Mouse (Mus musculus): ENCODE results near the gene Cbx1. TPM values are rescaled to one million over a fixed set of nuclear protein-coding genes. Genes with fewer than 3 reads are reported as not detected.
"Not testable (repeated sequence)": the region's sequence is repeated elsewhere in the genome, so short reads cannot be mapped to it uniquely, and the experiment has no call there.

The Cbx1 gene
- total RNA-seq, 1 experiment = 153 TPM

DNA sequence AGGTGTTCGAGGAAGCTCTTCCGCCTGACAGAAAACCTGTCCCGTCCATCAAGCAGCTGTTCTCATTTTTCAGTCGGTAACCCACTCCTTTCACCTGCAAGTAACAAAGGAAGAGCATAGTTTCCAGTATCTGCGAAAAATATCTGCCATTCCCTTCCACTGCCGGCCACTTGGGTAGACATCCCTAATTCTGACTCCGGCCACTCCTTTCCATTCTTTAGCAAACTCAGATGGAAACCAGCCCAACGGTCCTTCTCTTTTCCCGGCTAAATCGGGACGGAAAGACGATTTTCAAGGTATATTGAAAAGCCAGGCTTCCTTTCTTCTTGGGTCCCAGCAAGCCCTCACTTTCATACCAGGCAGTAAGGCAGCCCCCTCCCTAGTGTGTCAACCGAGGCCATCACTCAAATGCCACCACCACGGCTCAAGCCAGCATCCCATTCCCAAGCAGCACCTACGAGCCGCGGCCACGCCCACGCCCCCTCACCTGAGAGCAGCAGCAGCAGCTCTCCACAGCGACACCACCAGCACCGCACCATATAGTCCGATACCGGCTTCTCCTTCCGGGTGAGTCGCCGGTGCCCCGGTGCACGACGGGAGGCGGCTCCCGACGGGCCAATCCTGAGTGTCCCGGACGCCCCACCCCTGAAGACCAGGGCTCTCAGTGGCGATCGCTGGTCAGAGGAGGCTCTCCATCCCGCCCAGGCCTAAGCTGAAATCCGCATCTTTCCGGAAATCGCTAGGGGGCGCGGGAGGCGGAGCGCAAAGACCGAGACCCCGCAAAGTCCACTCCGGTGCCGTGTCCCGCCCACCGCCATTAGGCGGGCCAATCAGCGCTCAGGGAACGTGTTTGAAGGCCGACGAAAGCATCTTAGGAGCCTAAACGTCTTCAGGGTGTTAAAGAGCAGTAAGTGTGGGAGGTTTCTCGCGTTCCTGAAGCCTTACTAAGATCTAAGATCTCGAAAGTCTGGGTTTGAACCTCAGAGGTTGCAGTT lies 11.7 kb upstream of the Cbx1 start, which contains the start of gene Snx11:
Snx11 (minus strand) TSS at position 592 of the 995 bp plus-strand sequence.
- peaks cover 13% of the 10 kb centered on the region for H3K36me3 ChIP-seq (ENCODE audit: control insufficient read depth, insufficient read depth, low read length, poor library complexity, severe bottlenecking)
- peak within 1 kb of the TSS; percentile 45; the same call in 1 of the 2 replicates for H3K27ac ChIP-seq (ENCODE audit: insufficient read depth, low read depth, low read length, poor library complexity, severe bottlenecking)

GRCm38 (mm10) chr11:96778061-96778627 lies 10.8 kb upstream of the Cbx1 start:
- DNase-seq (ENCODE audit: low read depth, low spot score); H3K4me1 ChIP-seq (ENCODE audit: control insufficient read depth in 2 of 2, insufficient read depth in 2 of 2, low read length in 2 of 2, poor library complexity in 1 of 2); in situ Hi-C loops (cut with MboI; ENCODE audit: low sequenced_read_pairs in 2 of 2, unreplicated experiment in 2 of 2); H3K36me3 ChIP-seq (ENCODE audit: control insufficient read depth, insufficient read depth, low read length, poor library complexity, severe bottlenecking); H3K9me3 ChIP-seq (ENCODE audit: control insufficient read depth, insufficient read depth, low read depth, low read length): not testable (repeated sequence)
- peak overlapping the region; percentile 65; the same call in 1 of the 2 replicates for H3K9ac ChIP-seq (ENCODE audit: insufficient read depth, low read depth, low read length, poor library complexity, severe bottlenecking)
- peak overlapping the region; percentile 45; the same call in 1 of the 2 replicates for H3K27ac ChIP-seq (ENCODE audit: insufficient read depth, low read depth, low read length, poor library complexity, severe bottlenecking)
- H3K4me3 ChIP-seq (ENCODE audit: insufficient read depth in 1 of 2, low read depth in 1 of 2, low read length in 2 of 2, poor library complexity in 1 of 2, severe bottlenecking in 1 of 2) = peak overlapping the region; percentile 82 to 88

More for the DNA sequence above, 11.7 kb upstream of the Cbx1 start, which contains the start of gene Snx11:
- Histone ChIP-seq H3K9ac (ENCODE audit: insufficient read depth, low read depth, low read length, poor library complexity, severe bottlenecking) (peak within 1 kb of the TSS; percentile 75), H3K4me3 (ENCODE audit: insufficient read depth in 1 of 2, low read depth in 1 of 2, low read length in 2 of 2, poor library complexity in 1 of 2, severe bottlenecking in 1 of 2) (peak within 1 kb of the TSS; percentile 82 to 88), H3K9me3 (ENCODE audit: control insufficient read depth, insufficient read depth, low read depth, low read length) (no peaks in the 10 kb centered on the region), H3K4me1 (ENCODE audit: control insufficient read depth in 2 of 2, insufficient read depth in 2 of 2, low read length in 2 of 2, poor library complexity in 1 of 2) (peaks cover 3 to 9% of the 10 kb centered on the region in 2 experiments; a peak in 2 of 4 replicates)
- DNase-seq (ENCODE audit: low read depth, low spot score) = peak; percentile 99
- TF ChIP-seq ZNF384 (IDR thresholded peaks at IDR 0.05; ENCODE audit: low read depth, low read length) = 0 out of 2 replicates have a peak, but pooled peaks have one; percentile 20
- no peak for TF ChIP-seq ZC3H11A (IDR thresholded peaks at IDR 0.05; ENCODE audit: borderline replicate concordance, low read depth, low read length)
- TF ChIP-seq HCFC1 (IDR thresholded peaks at IDR 0.05; ENCODE audit: borderline replicate concordance, insufficient read depth, low read length) = peak; percentile 59; the same call in 1 of the 2 replicates
- in situ Hi-C loops (cut with MboI; ENCODE audit: low sequenced_read_pairs in 2 of 2, unreplicated experiment in 2 of 2) = no loop called here

DNA sequence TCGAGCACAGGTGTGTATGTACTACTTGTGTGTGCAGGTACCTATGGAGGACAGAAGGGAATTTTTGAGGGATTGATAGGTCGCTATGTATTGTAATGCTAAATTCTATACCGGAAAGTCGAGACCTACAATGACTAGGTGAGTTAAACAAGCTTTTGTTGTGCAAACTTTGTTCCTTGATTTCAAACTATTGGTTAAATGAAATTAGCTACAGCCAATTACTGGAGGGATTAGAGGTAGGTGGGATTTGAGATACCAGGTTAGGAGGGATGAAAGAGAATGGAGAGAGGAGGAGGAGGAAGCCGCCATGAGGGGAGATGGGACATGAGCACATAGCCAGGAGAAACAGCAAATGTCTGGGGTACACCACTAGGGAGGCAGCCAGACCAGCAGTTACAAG lies 8.6 kb upstream of the Cbx1 start:
- Histone ChIP-seq H3K4me3 (ENCODE audit: insufficient read depth in 1 of 2, low read depth in 1 of 2, low read length in 2 of 2, poor library complexity in 1 of 2, severe bottlenecking in 1 of 2) (peak overlapping the region; percentile 14 to 35; a peak in 3 of 4 replicates), H3K9me3 (ENCODE audit: control insufficient read depth, insufficient read depth, low read depth, low read length) (no peaks in the 10 kb centered on the region), H3K36me3 (ENCODE audit: control insufficient read depth, insufficient read depth, low read length, poor library complexity, severe bottlenecking) (no peaks in the 10 kb centered on the region), H3K4me1 (ENCODE audit: control insufficient read depth in 2 of 2, insufficient read depth in 2 of 2, low read length in 2 of 2, poor library complexity in 1 of 2) (peaks cover 3 to 9% of the 10 kb centered on the region in 2 experiments; a peak in 2 of 4 replicates), H3K27ac (ENCODE audit: insufficient read depth, low read depth, low read length, poor library complexity, severe bottlenecking) (peak overlapping the region; percentile 89), H3K9ac (ENCODE audit: insufficient read depth, low read depth, low read length, poor library complexity, severe bottlenecking) (peak overlapping the region; percentile 65; the same call in 1 of the 2 replicates)
- no peak for DNase-seq (ENCODE audit: low read depth, low spot score)
- TF ChIP-seq MAFK (IDR thresholded peaks at IDR 0.05; ENCODE audit: insufficient read depth, low read depth, low read length) = peak; percentile 41; the same call in 1 of the 2 replicates
- TF ChIP-seq HCFC1 (IDR thresholded peaks at IDR 0.05; ENCODE audit: borderline replicate concordance, insufficient read depth, low read length) = no peak
- in situ Hi-C loops (cut with MboI; ENCODE audit: low sequenced_read_pairs in 2 of 2, unreplicated experiment in 2 of 2) = no loop called here

- Histone ChIP-seq H3K4me3 (ENCODE audit: insufficient read depth in 1 of 2, low read depth in 1 of 2, low read length in 2 of 2, poor library complexity in 1 of 2, severe bottlenecking in 1 of 2) (no peak overlapping the region), H3K27ac (ENCODE audit: insufficient read depth, low read depth, low read length, poor library complexity, severe bottlenecking) (peak overlapping the region; percentile 89), H3K9ac (ENCODE audit: insufficient read depth, low read depth, low read length, poor library complexity, severe bottlenecking) (peak overlapping the region; percentile 60; the same call in 1 of the 2 replicates), H3K9me3 (ENCODE audit: control insufficient read depth, insufficient read depth, low read depth, low read length) (no peaks in the 10 kb centered on the region), H3K36me3 (ENCODE audit: control insufficient read depth, insufficient read depth, low read length, poor library complexity, severe bottlenecking) (no peaks in the 10 kb centered on the region), H3K4me1 (ENCODE audit: control insufficient read depth in 2 of 2, insufficient read depth in 2 of 2, low read length in 2 of 2, poor library complexity in 1 of 2) (peaks cover 6 to 9% of the 10 kb centered on the region in 2 experiments)
- DNase-seq (ENCODE audit: low read depth, low spot score) = no peak
- TF ChIP-seq ZC3H11A (IDR thresholded peaks at IDR 0.05; ENCODE audit: borderline replicate concordance, low read depth, low read length) = no peak
- no peak for TF ChIP-seq ZNF384 (IDR thresholded peaks at IDR 0.05; ENCODE audit: low read depth, low read length)
- no peak for TF ChIP-seq MAFK (IDR thresholded peaks at IDR 0.05; ENCODE audit: insufficient read depth, low read depth, low read length)
- no peak for TF ChIP-seq CHD2 (IDR thresholded peaks at IDR 0.05; ENCODE audit: low read depth, low read length)
- TF ChIP-seq HCFC1 (IDR thresholded peaks at IDR 0.05; ENCODE audit: borderline replicate concordance, insufficient read depth, low read length) = no peak
- in situ Hi-C loops (cut with MboI; ENCODE audit: low sequenced_read_pairs in 2 of 2, unreplicated experiment in 2 of 2) = no loop called here
Measured at GRCm38 (mm10) chr11:96781425-96781824, 7.5 kb upstream of the Cbx1 start.

All from ES-E14 (cell line).